Mouse (Mus musculus) common myeloid progenitor, adult 5-6 weeks (primary cell): ENCODE measurements around the gene Vmn1r9. TPM values are rescaled to one million over a fixed set of nuclear protein-coding genes. Genes with fewer than 3 reads are reported as not detected.
A peak's percentile ranks its signal among the peaks of the same experiment; 100 is the strongest.
"Not testable (repeated sequence)": the region's sequence is repeated elsewhere in the genome, so short reads cannot be mapped to it uniquely, and the experiment has no call there.

Experiments used
- ATAC-seq: replicated peaks from 2 replicates; pipeline ENCODE4 v1.8.0; 2016; ENCODE audit warnings: low read depth, mild to moderate bottlenecking, moderate TSS enrichment, inconsistent platforms; ENCODE audit not compliant: poor library complexity, severe bottlenecking
- total RNA-seq: library from RNA; stranded (forward); fragments of 200-1000, 187-1606 nt; gene quantifications from 2 replicates; pipeline ENCODE4 v1.2.3, GENCODE M21; 2017

Vmn1r9 gene
- not detected in 2 replicates for total RNA-seq

DNA sequence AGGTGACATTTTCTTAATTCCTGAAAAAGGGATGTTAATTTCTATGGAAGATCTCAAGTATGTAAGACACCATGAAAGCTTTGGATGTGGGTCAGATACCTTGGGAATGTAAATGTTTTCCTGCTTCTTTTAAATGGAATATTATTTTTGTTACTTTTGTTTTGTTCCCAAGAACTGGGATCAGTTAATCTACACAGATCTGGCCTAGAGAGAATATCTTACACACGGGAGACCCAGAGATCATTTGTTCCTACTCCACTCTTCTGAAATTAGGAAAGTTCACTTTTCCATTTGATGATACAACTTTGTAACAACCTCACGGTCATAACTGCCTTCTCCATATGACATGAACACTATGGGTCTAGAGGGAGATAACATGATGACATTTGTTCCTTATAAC lies at the start of gene Vmn1r9:
Vmn1r9 (plus strand) TSS at position 301 of the 400 bp plus-strand sequence.
- no peak for ATAC-seq

- not testable (repeated sequence) for ATAC-seq
Measured at GRCm38 (mm10) chr6:57025224-57025623, 41.4 kb upstream of the Vmn1r9 start, which contains the start of gene Vmn1r7. Gene Vmn1r7 (minus strand): TSS chr6:57025324.

DNA sequence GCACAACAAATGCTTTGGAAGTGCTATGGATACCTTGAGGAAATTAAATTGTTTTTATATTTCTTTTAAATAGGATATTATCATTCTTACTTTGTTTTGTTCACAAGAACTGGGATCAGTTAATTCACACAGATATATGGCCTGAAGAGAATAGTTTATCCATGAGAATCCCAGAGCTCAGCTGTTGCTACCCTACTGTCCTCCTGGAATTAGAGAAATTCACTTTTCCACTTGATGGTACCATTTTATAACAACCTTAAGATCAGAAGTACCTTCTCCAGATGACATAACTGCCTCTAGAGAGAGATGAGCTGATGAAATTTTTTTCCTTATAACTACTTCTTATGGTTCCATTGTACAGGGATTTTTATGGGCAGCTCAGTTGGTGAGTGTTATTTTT lies 34.6 kb upstream of the Vmn1r9 start, which contains the start of gene Vmn1r8:
Vmn1r8 (plus strand) TSS at position 301 of the 400 bp plus-strand sequence.
- ATAC-seq = no peak

- no peak for ATAC-seq
Measured at GRCm38 (mm10) chr6:57034674-57035073, 31.9 kb upstream of the Vmn1r9 start.

- peak; percentile 89 for ATAC-seq
Measured at GRCm38 (mm10) chr6:57063730-57064129, 2.9 kb upstream of the Vmn1r9 start.

GRCm38 (mm10) chr6:57106358-57106757 lies 39.8 kb downstream of the Vmn1r9 start:
- ATAC-seq = peak; percentile 80

- no peak for ATAC-seq
Measured at GRCm38 (mm10) chr6:57109154-57109553, 42.6 kb downstream of the Vmn1r9 start, which contains the start of gene Vmn1r10. Gene Vmn1r10 (plus strand): TSS chr6:57109454.

Other genes with a start within 250 kb of the Vmn1r9 start
- gene Fkbp9, start 234.7 kb upstream of the Vmn1r9 start, total RNA-seq = 16.6 and 16.9 TPM in 2 replicates
- gene Nt5c3, start 142.9 kb upstream of the Vmn1r9 start, total RNA-seq = 91.8 and 99.7 TPM in 2 replicates
- gene Vmn1r4, start 142.8 kb upstream of the Vmn1r9 start, total RNA-seq = 1.4 and 1.7 TPM in 2 replicates
- gene Vmn1r5, start 96.5 kb upstream of the Vmn1r9 start, total RNA-seq = not detected in 2 replicates
- not detected in 2 replicates for gene Vmn1r6, start 69.5 kb upstream of the Vmn1r9 start, total RNA-seq
- not detected in 2 replicates for gene Vmn1r7, start 41.5 kb upstream of the Vmn1r9 start, total RNA-seq
- gene Vmn1r8, start 34.5 kb upstream of the Vmn1r9 start, total RNA-seq = not detected in 2 replicates
- not detected in 2 replicates for gene Vmn1r10, start 42.7 kb downstream of the Vmn1r9 start, total RNA-seq
- gene Vmn1r11, start 66.7 kb downstream of the Vmn1r9 start, total RNA-seq = not detected in 2 replicates
- not detected in 2 replicates for gene Vmn1r12, start 90.1 kb downstream of the Vmn1r9 start, total RNA-seq
- not detected in 2 replicates for gene Vmn1r13, start 136.5 kb downstream of the Vmn1r9 start, total RNA-seq
- gene Vmn1r14, start 164.9 kb downstream of the Vmn1r9 start, total RNA-seq = not detected in 2 replicates
- not detected in 2 replicates for gene Vmn1r15, start 191.2 kb downstream of the Vmn1r9 start, total RNA-seq